Mouse (Mus musculus) intestine, embryonic 14.5 days (tissue): ENCODE measurements around the gene Dus2. TPM values are rescaled to one million over a fixed set of nuclear protein-coding genes. Genes with fewer than 3 reads are reported as not detected.
"Not testable (repeated sequence)": the region's sequence is repeated elsewhere in the genome, so short reads cannot be mapped to it uniquely, and the experiment has no call there.

Experiments used
- ATAC-seq: fragments of 200-750 bp; cut with Nextera tagmentation; replicated peaks from 2 replicates; pipeline ENCODE4 v1.8.0; 2017; ENCODE audit warnings: low read depth, moderate number of reproducible peaks, moderate TSS enrichment, moderate library complexity; ENCODE audit not compliant: low FRiP score, low TSS enrichment
- DNase-seq: peaks from one replicate; pipeline ENCODE4 v3.0.0-alpha.2; 2018; ENCODE audit warnings: low spot score
- H3K27ac ChIP-seq: fragments of 300-500 bp; sonication (generic); 2 replicates; pipeline ENCODE4 v1.5.1; 2014; ENCODE audit warnings: low read depth, mild to moderate bottlenecking, control low read depth
- H3K27me3 ChIP-seq: fragments of 300-500 bp; sonication (generic); replicated peaks from 2 replicates; pipeline ENCODE4 v1.6.1; 2014; ENCODE audit warnings: low read length, control low read depth; ENCODE audit not compliant: control insufficient read depth, insufficient read depth
- H3K36me3 ChIP-seq: fragments of 300-500 bp; sonication (generic); 2 replicates; pipeline ENCODE4 v1.6.1; 2014; ENCODE audit warnings: low read length, control low read depth; ENCODE audit not compliant: control insufficient read depth, insufficient read depth
- H3K4me1 ChIP-seq: fragments of 300-500 bp; sonication (generic); replicated peaks from 2 replicates; pipeline ENCODE4 v1.6.1; 2014; ENCODE audit warnings: low read length, control low read depth, mixed read lengths; ENCODE audit not compliant: control insufficient read depth, insufficient read depth
- H3K4me2 ChIP-seq: fragments of 300-500 bp; sonication (generic); 2 replicates; pipeline ENCODE4 v1.6.1; 2014; ENCODE audit warnings: low read length
- H3K4me3 ChIP-seq: fragments of 300-500 bp; sonication (generic); 2 replicates; pipeline ENCODE4 v1.5.1; 2014; ENCODE audit warnings: low read depth, low read length, control low read depth, mixed read lengths
- H3K9ac ChIP-seq: fragments of 300-500 bp; sonication (generic); 2 replicates; pipeline ENCODE4 v1.6.1; 2014; ENCODE audit warnings: mild to moderate bottlenecking, low read length
- H3K9me3 ChIP-seq: fragments of 300-500 bp; sonication (generic); 2 replicates; pipeline ENCODE4 v1.6.1; 2016; ENCODE audit warnings: low read length, control low read depth; ENCODE audit not compliant: control insufficient read depth
- WGBS: fragments of 180-500 bp; shearing (Covaris S2); extraction: QIAGEN DNeasy Blood & Tissue Kit; methylation state at CpG from one replicate; pipeline ENCODE4 v1.1.7; 2014; 5-methylcytosine and 5-hydroxymethylcytosine counted together
- polyA plus RNA-seq: library from polyadenylated mRNA; unstranded; fragments of >200 nt; fragmentation: Nextera tagmentation; extraction: Ambion mirVana; gene quantifications from 2 replicates; pipeline ENCODE4 v1.2.1, GENCODE M21; 2014

The Dus2 gene
- polyA plus RNA-seq, 1 experiment from 2014 or later, result 18.3 TPM

- DNase-seq (no peak), ATAC-seq (no peak)
- peak within 1 kb of the TSS; percentile 85 for H3K4me2 ChIP-seq
- H3K9ac ChIP-seq, result peak within 1 kb of the TSS; percentile 88
- peaks cover 9% of the 10 kb centered on the region; the same call in 1 of the 2 replicates for H3K36me3 ChIP-seq
- no peaks in the 10 kb centered on the region for H3K9me3 ChIP-seq
- WGBS, result 2% methylated on average over 6 of the region's 6 CpGs
- H3K27me3 ChIP-seq, result no peaks in the 10 kb centered on the region
- peak within 1 kb of the TSS; percentile 57 for H3K27ac ChIP-seq
- peaks cover 8% of the 10 kb centered on the region for H3K4me1 ChIP-seq
- peak within 1 kb of the TSS; percentile 97 for H3K4me3 ChIP-seq
Observed at GRCm38 (mm10) chr8:106011643-106011986, 20.5 kb downstream of the Dus2 start, which contains the start of gene Ddx28. Ddx28 (minus strand) TSS chr8:106011882.

GRCm38 (mm10) chr8:106012203-106012602 is 21.1 kb downstream of the Dus2 start:
- Histone ChIP-seq H3K4me2 (peak overlapping the region; percentile 85), H3K4me3 (peak overlapping the region; percentile 97; the same call in 1 of the 2 replicates)
- not testable (repeated sequence) for H3K27ac ChIP-seq, H3K4me1 ChIP-seq, H3K36me3 ChIP-seq, ATAC-seq, H3K27me3 ChIP-seq, H3K9me3 ChIP-seq, H3K9ac ChIP-seq, DNase-seq
- WGBS, result 80% methylated on average over 8 of the region's 8 CpGs

GRCm38 (mm10) chr8:106016284-106016683 is 25.1 kb downstream of the Dus2 start:
- Histone ChIP-seq H3K9me3 (no peaks in the 10 kb centered on the region), H3K4me1 (no peaks in the 10 kb centered on the region), H3K36me3 (peaks cover 7% of the 10 kb centered on the region; the same call in 1 of the 2 replicates), H3K4me3 (no peak overlapping the region), H3K27ac (no peak overlapping the region), H3K27me3 (no peaks in the 10 kb centered on the region), H3K9ac (no peak overlapping the region), H3K4me2 (no peak overlapping the region)
- DNase-seq (no peak), ATAC-seq (no peak)
- WGBS, result 92% methylated on average over 6 of the region's 6 CpGs

- WGBS, result 86% methylated on average over 7 of the region's 7 CpGs
- ATAC-seq (no peak), DNase-seq (no peak)
- Histone ChIP-seq H3K9me3 (no peaks in the 10 kb centered on the region), H3K4me3 (no peak overlapping the region), H3K9ac (no peak overlapping the region), H3K27me3 (no peaks in the 10 kb centered on the region), H3K4me2 (no peak overlapping the region), H3K36me3 (peaks cover 7% of the 10 kb centered on the region; the same call in 1 of the 2 replicates), H3K27ac (no peak overlapping the region), H3K4me1 (no peaks in the 10 kb centered on the region)
Observed at GRCm38 (mm10) chr8:106017130-106017529, 26.0 kb downstream of the Dus2 start.

- Histone ChIP-seq H3K27me3 (no peaks in the 10 kb centered on the region), H3K27ac (no peak overlapping the region), H3K36me3 (peaks cover 7% of the 10 kb centered on the region; the same call in 1 of the 2 replicates), H3K4me2 (no peak overlapping the region), H3K9me3 (no peaks in the 10 kb centered on the region), H3K9ac (no peak overlapping the region), H3K4me1 (no peaks in the 10 kb centered on the region), H3K4me3 (no peak overlapping the region)
- ATAC-seq, result no peak
- DNase-seq, result no peak
- WGBS, result 88% methylated on average over 3 of the region's 3 CpGs
Observed at GRCm38 (mm10) chr8:106018039-106018438, 26.9 kb downstream of the Dus2 start.

- H3K4me2 ChIP-seq, result no peak overlapping the region
- ATAC-seq, result peak; percentile 40
- peak; percentile 87 for DNase-seq
- no peak overlapping the region for H3K4me3 ChIP-seq
- no peaks in the 10 kb centered on the region for H3K4me1 ChIP-seq
- H3K9me3 ChIP-seq, result no peaks in the 10 kb centered on the region
- H3K9ac ChIP-seq, result no peak overlapping the region
- H3K27me3 ChIP-seq, result no peaks in the 10 kb centered on the region
- peaks cover 9% of the 10 kb centered on the region; the same call in 1 of the 2 replicates for H3K36me3 ChIP-seq
- no peak overlapping the region for H3K27ac ChIP-seq
Observed at GRCm38 (mm10) chr8:106022483-106022882, 31.3 kb downstream of the Dus2 start.

GRCm38 (mm10) chr8:106038721-106039120 is 47.6 kb downstream of the Dus2 start:
- no peak overlapping the region for H3K4me3 ChIP-seq
- no peak for DNase-seq
- H3K36me3 ChIP-seq, result peaks cover 13% of the 10 kb centered on the region
- WGBS, result 89% methylated on average over 10 of the region's 10 CpGs
- no peak overlapping the region for H3K9ac ChIP-seq
- no peak overlapping the region for H3K4me2 ChIP-seq
- no peaks in the 10 kb centered on the region for H3K27me3 ChIP-seq
- no peaks in the 10 kb centered on the region for H3K4me1 ChIP-seq
- ATAC-seq, result no peak
- no peak overlapping the region for H3K27ac ChIP-seq
- no peaks in the 10 kb centered on the region for H3K9me3 ChIP-seq

GRCm38 (mm10) chr8:106039605-106040004 is 48.5 kb downstream of the Dus2 start:
- Histone ChIP-seq H3K36me3 (peaks cover 7% of the 10 kb centered on the region), H3K4me3 (no peak overlapping the region), H3K27me3 (no peaks in the 10 kb centered on the region), H3K4me2 (no peak overlapping the region), H3K9me3 (no peaks in the 10 kb centered on the region), H3K9ac (no peak overlapping the region), H3K4me1 (no peaks in the 10 kb centered on the region), H3K27ac (no peak overlapping the region)
- ATAC-seq (no peak), DNase-seq (no peak)
- WGBS, result 80% methylated on average over 4 of the region's 4 CpGs

- Histone ChIP-seq H3K4me3 (no peak overlapping the region), H3K4me2 (no peak overlapping the region), H3K27me3 (no peaks in the 10 kb centered on the region), H3K36me3 (peaks cover 12% of the 10 kb centered on the region), H3K4me1 (no peaks in the 10 kb centered on the region), H3K9me3 (no peaks in the 10 kb centered on the region), H3K27ac (no peak overlapping the region), H3K9ac (no peak overlapping the region)
- WGBS, result 64% methylated on average over 4 of the region's 4 CpGs
- DNase-seq (no peak), ATAC-seq (no peak)
Observed at GRCm38 (mm10) chr8:106040218-106040617, 49.1 kb downstream of the Dus2 start.
